Mouse (Mus musculus) midbrain, embryonic 15.5 days (tissue): ENCODE data around the gene Thap2. TPM values are rescaled to one million over a fixed set of nuclear protein-coding genes. Genes with fewer than 3 reads are reported as not detected.
A peak's percentile ranks its signal among the peaks of the same experiment; 100 is the strongest.

Source experiments
- ATAC-seq: fragments of 200-750 bp; cut with Nextera tagmentation; replicated peaks from 2 replicates; pipeline ENCODE4 v1.8.0; 2017; ENCODE audit warnings: moderate TSS enrichment
- H3K27ac ChIP-seq: fragments of 300-500 bp; sonication (generic); 2 replicates; pipeline ENCODE4 v1.5.1; 2015; ENCODE audit warnings: mild to moderate bottlenecking, inconsistent platforms
- H3K27me3 ChIP-seq: fragments of 300-500 bp; sonication (generic); replicated peaks from 2 replicates; pipeline ENCODE4 v1.6.1; 2015; ENCODE audit warnings: inconsistent platforms
- H3K36me3 ChIP-seq: fragments of 300-500 bp; sonication (generic); replicated peaks from 2 replicates; pipeline ENCODE4 v1.6.1; 2015; ENCODE audit warnings: inconsistent platforms
- H3K4me1 ChIP-seq: fragments of 300-500 bp; sonication (generic); 2 replicates; pipeline ENCODE4 v1.6.1; 2015; ENCODE audit warnings: inconsistent platforms
- H3K4me2 ChIP-seq: fragments of 300-500 bp; sonication (generic); 2 replicates; pipeline ENCODE4 v1.6.1; 2015; ENCODE audit warnings: inconsistent platforms, mild to moderate bottlenecking, moderate library complexity
- H3K4me3 ChIP-seq: fragments of 300-500 bp; sonication (generic); 2 replicates; pipeline ENCODE4 v1.5.1; 2015; ENCODE audit warnings: mild to moderate bottlenecking, inconsistent platforms
- H3K9ac ChIP-seq: fragments of 300-500 bp; sonication (generic); 2 replicates; pipeline ENCODE4 v1.6.1; 2015; ENCODE audit warnings: mild to moderate bottlenecking, inconsistent platforms
- H3K9me3 ChIP-seq: fragments of 300-500 bp; sonication (generic); 2 replicates; pipeline ENCODE4 v1.6.1; 2016; ENCODE audit warnings: inconsistent platforms
- WGBS: fragments of 180-500 bp; shearing (Covaris S2); methylation state at CpG from one replicate; pipeline ENCODE4 v1.1.7; 2015; ENCODE audit warnings: mixed read lengths; 5-methylcytosine and 5-hydroxymethylcytosine counted together
- polyA plus RNA-seq: library from polyadenylated mRNA; unstranded; fragments of >200 nt; fragmentation: Nextera tagmentation; extraction: Ambion mirVana; gene quantifications from 2 replicates; pipeline ENCODE4 v1.2.1, GENCODE M21; 2015

The Thap2 gene
- 26.2 and 27.1 TPM in 2 replicates for polyA plus RNA-seq

GRCm38 (mm10) chr10:115384221-115385017 is at the start of gene Thap2, which contains the start of gene Zfc3h1:
Thap2 (minus strand) TSS chr10:115384443.
Zfc3h1 (plus strand) TSS chr10:115384959.
- whole genome bisulfite sequencing = under 1% methylated on average over 64 of the region's 65 CpGs
- H3K27ac ChIP-seq = peak within 1 kb of the TSS; percentile 98
- H3K9ac ChIP-seq = peak within 1 kb of the TSS; percentile 69
- peak within 1 kb of the TSS; percentile 86 for H3K4me3 ChIP-seq
- H3K27me3 ChIP-seq = no peaks in the 10 kb centered on the region
- H3K36me3 ChIP-seq = no peaks in the 10 kb centered on the region
- H3K9me3 ChIP-seq = no peaks in the 10 kb centered on the region
- peaks cover 46% of the 10 kb centered on the region for H3K4me1 ChIP-seq
- ATAC-seq = peak; percentile 98
- H3K4me2 ChIP-seq = peak within 1 kb of the TSS; percentile 63

- H3K4me3 ChIP-seq = no peak overlapping the region
- no peak for ATAC-seq
- H3K36me3 ChIP-seq = peaks cover 48% of the 10 kb centered on the region
- 62% methylated on average over 2 of the region's 2 CpGs for WGBS
- H3K27ac ChIP-seq = no peak overlapping the region
- no peaks in the 10 kb centered on the region for H3K9me3 ChIP-seq
- H3K4me2 ChIP-seq = no peak overlapping the region
- H3K9ac ChIP-seq = no peak overlapping the region
- H3K4me1 ChIP-seq = no peaks in the 10 kb centered on the region
- no peaks in the 10 kb centered on the region for H3K27me3 ChIP-seq
Observed at GRCm38 (mm10) chr10:115425351-115425750, 41.1 kb upstream of the Thap2 start.

- Histone ChIP-seq H3K4me2 (no peak overlapping the region), H3K4me3 (no peak overlapping the region), H3K27ac (no peak overlapping the region), H3K27me3 (no peaks in the 10 kb centered on the region), H3K9me3 (no peaks in the 10 kb centered on the region), H3K4me1 (no peaks in the 10 kb centered on the region), H3K36me3 (peaks cover 40% of the 10 kb centered on the region), H3K9ac (no peak overlapping the region)
- no peak for ATAC-seq
- WGBS = 79% methylated on average over 4 of the region's 4 CpGs
Observed at GRCm38 (mm10) chr10:115421976-115422375, 37.7 kb upstream of the Thap2 start.

DNA sequence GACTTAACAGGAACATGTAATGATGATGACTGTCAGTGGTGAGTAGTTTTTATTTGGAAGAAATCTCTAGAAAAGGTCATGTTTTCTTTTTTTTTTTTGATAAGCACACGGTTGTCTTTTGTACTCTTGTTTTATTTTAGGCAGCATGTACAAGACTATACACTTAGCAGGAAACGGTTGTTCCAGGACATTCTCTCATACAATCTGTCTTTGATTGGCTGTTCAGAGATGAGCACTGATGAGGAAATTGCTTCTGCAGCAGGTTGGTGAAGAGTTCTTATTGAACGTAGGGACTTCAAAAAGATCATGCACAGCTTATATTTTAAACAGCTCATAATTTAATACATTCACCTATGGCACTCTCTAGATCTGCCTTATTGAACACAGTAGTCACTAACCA is 29.8 kb upstream of the Thap2 start:
- no peak overlapping the region for H3K9ac ChIP-seq
- peaks cover 62% of the 10 kb centered on the region for H3K36me3 ChIP-seq
- no peak overlapping the region for H3K4me3 ChIP-seq
- no peaks in the 10 kb centered on the region for H3K9me3 ChIP-seq
- no peaks in the 10 kb centered on the region for H3K4me1 ChIP-seq
- no peak for ATAC-seq
- H3K27me3 ChIP-seq = no peaks in the 10 kb centered on the region
- H3K27ac ChIP-seq = no peak overlapping the region
- H3K4me2 ChIP-seq = no peak overlapping the region
- WGBS = 91% methylated on average over 3 of the region's 3 CpGs

GRCm38 (mm10) chr10:115413496-115413895 is 29.3 kb upstream of the Thap2 start:
- no peaks in the 10 kb centered on the region for H3K4me1 ChIP-seq
- H3K4me2 ChIP-seq = no peak overlapping the region
- H3K9me3 ChIP-seq = no peaks in the 10 kb centered on the region
- ATAC-seq = no peak
- H3K9ac ChIP-seq = no peak overlapping the region
- no peak overlapping the region for H3K27ac ChIP-seq
- peaks cover 61% of the 10 kb centered on the region for H3K36me3 ChIP-seq
- H3K27me3 ChIP-seq = no peaks in the 10 kb centered on the region
- H3K4me3 ChIP-seq = no peak overlapping the region
- 90% methylated on average over 2 of the region's 2 CpGs for WGBS

DNA sequence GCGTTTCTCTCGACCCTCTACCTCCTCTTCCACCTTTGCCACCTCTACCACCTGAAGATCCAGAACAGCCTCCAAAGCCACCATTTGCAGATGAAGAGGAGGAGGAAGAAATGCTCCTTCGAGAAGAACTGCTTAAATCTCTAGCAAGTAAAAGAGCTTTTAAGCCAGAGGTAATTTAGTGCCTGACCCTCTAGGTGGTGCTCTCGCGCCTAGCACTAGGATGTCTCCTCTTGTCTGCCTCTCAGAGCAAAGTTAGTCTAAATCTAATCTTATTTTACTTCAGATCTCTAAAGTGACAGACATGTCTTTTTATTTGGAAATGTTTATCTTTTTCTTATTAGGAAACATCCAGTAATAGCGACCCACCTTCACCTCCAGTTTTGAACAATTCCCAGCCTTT is 22.1 kb upstream of the Thap2 start:
- 58% methylated on average over 6 of the region's 6 CpGs for WGBS
- Histone ChIP-seq H3K4me1 (no peaks in the 10 kb centered on the region), H3K4me3 (no peak overlapping the region), H3K27me3 (no peaks in the 10 kb centered on the region), H3K4me2 (no peak overlapping the region), H3K27ac (no peak overlapping the region), H3K9me3 (no peaks in the 10 kb centered on the region), H3K36me3 (peaks cover 40% of the 10 kb centered on the region), H3K9ac (no peak overlapping the region)
- ATAC-seq = no peak

DNA sequence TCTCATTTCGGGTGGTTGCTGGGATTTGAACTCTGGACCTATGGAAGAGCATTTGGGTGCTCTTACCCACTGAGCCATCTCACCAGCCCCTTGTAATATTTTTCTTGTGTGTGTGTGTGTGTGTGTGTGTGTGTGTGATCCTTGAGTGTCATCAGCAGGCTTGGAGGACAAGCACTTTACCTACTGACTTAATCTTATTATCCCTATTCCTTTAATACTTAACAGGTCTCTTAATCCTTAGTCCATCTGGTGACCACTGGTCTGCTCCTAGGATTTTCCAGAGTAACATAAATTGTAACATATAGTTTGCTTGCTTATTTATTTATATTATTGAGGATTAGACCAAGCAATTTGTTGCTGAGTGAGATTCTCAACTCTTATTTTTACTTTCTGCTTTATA is 7.7 kb upstream of the Thap2 start:
- no peak overlapping the region for H3K9ac ChIP-seq
- H3K27me3 ChIP-seq = no peaks in the 10 kb centered on the region
- H3K4me1 ChIP-seq = peaks cover 35% of the 10 kb centered on the region
- no peak overlapping the region for H3K4me2 ChIP-seq
- peaks cover 4% of the 10 kb centered on the region; the same call in 1 of the 2 replicates for H3K36me3 ChIP-seq
- WGBS = 97% methylated on average over 1 of the region's 1 CpGs
- H3K4me3 ChIP-seq = no peak overlapping the region
- no peak for ATAC-seq
- no peaks in the 10 kb centered on the region for H3K9me3 ChIP-seq
- H3K27ac ChIP-seq = no peak overlapping the region

DNA sequence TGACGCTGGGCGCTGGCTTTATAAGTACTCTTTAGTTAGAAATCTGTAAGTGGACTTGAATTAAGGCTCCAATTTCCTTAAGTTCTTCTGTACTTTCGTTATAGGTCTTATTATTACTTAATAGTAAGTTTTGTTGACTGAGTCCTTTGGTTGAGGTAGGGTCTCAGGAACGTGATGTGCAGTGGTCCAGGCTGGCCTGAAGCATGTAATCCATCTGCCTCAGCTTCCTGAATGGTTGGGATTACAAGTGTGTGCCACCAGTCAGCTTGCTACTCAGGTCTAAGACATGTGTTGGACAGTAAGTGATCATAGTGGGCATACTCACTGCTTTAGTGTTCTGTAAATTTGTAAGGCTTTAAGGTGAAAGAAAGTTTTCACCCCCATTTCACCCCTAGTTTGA is 6.8 kb upstream of the Thap2 start:
- 91% methylated on average over 4 of the region's 4 CpGs for WGBS
- H3K4me2 ChIP-seq = no peak overlapping the region
- ATAC-seq = no peak
- H3K9me3 ChIP-seq = no peaks in the 10 kb centered on the region
- H3K4me3 ChIP-seq = no peak overlapping the region
- H3K4me1 ChIP-seq = peaks cover 40% of the 10 kb centered on the region
- peaks cover 4% of the 10 kb centered on the region; the same call in 1 of the 2 replicates for H3K36me3 ChIP-seq
- no peak overlapping the region for H3K9ac ChIP-seq
- no peak overlapping the region for H3K27ac ChIP-seq
- no peaks in the 10 kb centered on the region for H3K27me3 ChIP-seq

- peak overlapping the region; percentile 21; the same call in 1 of the 2 replicates for H3K4me2 ChIP-seq
- H3K9me3 ChIP-seq = no peaks in the 10 kb centered on the region
- no peak overlapping the region for H3K4me3 ChIP-seq
- peaks cover 41% of the 10 kb centered on the region for H3K4me1 ChIP-seq
- H3K27ac ChIP-seq = no peak overlapping the region
- H3K27me3 ChIP-seq = no peaks in the 10 kb centered on the region
- no peak for ATAC-seq
- 80% methylated on average over 3 of the region's 3 CpGs for WGBS
- peaks cover 4% of the 10 kb centered on the region; the same call in 1 of the 2 replicates for H3K36me3 ChIP-seq
- no peak overlapping the region for H3K9ac ChIP-seq
Observed at GRCm38 (mm10) chr10:115387891-115388290, 3.6 kb upstream of the Thap2 start.

GRCm38 (mm10) chr10:115385018-115386002 is 1.1 kb upstream of the Thap2 start:
- no peaks in the 10 kb centered on the region for H3K27me3 ChIP-seq
- H3K27ac ChIP-seq = peak overlapping the region; percentile 98
- WGBS = under 1% methylated on average over 98 of the region's 101 CpGs
- peak overlapping the region; percentile 63 for H3K4me2 ChIP-seq
- H3K4me1 ChIP-seq = peaks cover 46% of the 10 kb centered on the region
- peak overlapping the region; percentile 86 for H3K4me3 ChIP-seq
- no peaks in the 10 kb centered on the region for H3K9me3 ChIP-seq
- H3K9ac ChIP-seq = peak overlapping the region; percentile 66
- ATAC-seq = no peak; the same call in 1 of the 2 replicates
- no peaks in the 10 kb centered on the region; the same call in 1 of the 2 replicates for H3K36me3 ChIP-seq

DNA sequence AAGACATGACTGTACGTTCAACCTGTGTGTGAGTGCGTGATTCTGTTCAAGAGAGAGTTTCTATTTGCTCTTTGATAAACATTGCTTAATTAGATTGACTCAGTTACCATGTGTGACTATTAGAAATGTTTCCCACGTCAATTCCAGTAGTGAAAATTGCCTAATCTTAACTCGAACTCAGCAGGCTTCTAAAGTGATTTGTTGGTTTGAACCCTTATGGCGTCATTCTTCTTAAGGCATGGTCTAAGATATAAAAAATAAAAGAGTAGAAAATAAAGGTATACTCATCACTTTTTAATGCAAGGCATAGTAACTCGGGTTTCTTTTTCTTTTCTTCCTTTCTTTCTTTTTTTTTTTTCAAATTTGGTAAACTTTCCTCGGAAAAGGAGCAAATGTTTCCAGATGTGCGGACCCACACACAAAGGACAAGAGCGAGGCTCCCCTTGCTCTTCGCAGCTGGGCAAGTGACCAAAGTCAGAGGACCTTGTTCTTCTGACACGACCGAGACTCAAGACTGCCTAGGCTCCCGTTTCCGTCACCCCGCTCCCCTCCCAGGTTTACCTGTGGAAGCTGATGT is 511 bp downstream of the Thap2 start:
- H3K27ac ChIP-seq = peak overlapping the region; percentile 98
- H3K4me3 ChIP-seq = peak overlapping the region; percentile 86
- H3K9me3 ChIP-seq = no peaks in the 10 kb centered on the region
- peak overlapping the region; percentile 63 for H3K4me2 ChIP-seq
- no peaks in the 10 kb centered on the region for H3K27me3 ChIP-seq
- H3K36me3 ChIP-seq = no peaks in the 10 kb centered on the region
- ATAC-seq = no peak
- peak overlapping the region; percentile 69 for H3K9ac ChIP-seq
- WGBS = under 1% methylated on average over 15 of the region's 15 CpGs
- H3K4me1 ChIP-seq = peaks cover 41% of the 10 kb centered on the region
